Mouse (Mus musculus) neural tube, embryonic 11.5 days (tissue): ENCODE results near the gene Fcrl5. TPM values are rescaled to one million over a fixed set of nuclear protein-coding genes. Genes with fewer than 3 reads are reported as not detected.

Experiments used
- ATAC-seq: fragments of 200-750 bp; cut with Nextera tagmentation; 2 replicates; pipeline ENCODE4 v1.8.0; 2017; ENCODE audit warnings: moderate number of reproducible peaks, mild to moderate bottlenecking, moderate TSS enrichment, moderate library complexity; ENCODE audit not compliant: insufficient read depth, low FRiP score, low TSS enrichment
- DNase-seq: peaks from one replicate; pipeline ENCODE4 v3.0.0-alpha.2; 2015; ENCODE audit warnings: low spot score
- H3K27ac ChIP-seq: fragments of 300-500 bp; sonication (generic); 2 replicates; pipeline ENCODE4 v1.5.1; 2014; ENCODE audit warnings: low read depth, mild to moderate bottlenecking, low read length
- H3K27me3 ChIP-seq: fragments of 300-500 bp; sonication (generic); 2 replicates; pipeline ENCODE4 v1.6.1; 2014; ENCODE audit warnings: mild to moderate bottlenecking, low read length, mixed read lengths; ENCODE audit not compliant: control insufficient read depth, insufficient read depth
- H3K36me3 ChIP-seq: fragments of 300-500 bp; sonication (generic); 2 replicates; pipeline ENCODE4 v1.6.1; 2014; ENCODE audit warnings: mild to moderate bottlenecking, low read length, moderate library complexity, mixed read lengths; ENCODE audit not compliant: control insufficient read depth, insufficient read depth
- H3K4me1 ChIP-seq: fragments of 300-500 bp; sonication (generic); 2 replicates; pipeline ENCODE4 v1.6.1; 2014; ENCODE audit warnings: low read length, mixed read lengths; ENCODE audit not compliant: control insufficient read depth, insufficient read depth
- H3K4me2 ChIP-seq: fragments of 300-500 bp; sonication (generic); 2 replicates; pipeline ENCODE4 v1.6.1; 2014; ENCODE audit warnings: low read depth, mild to moderate bottlenecking, moderate library complexity
- H3K4me3 ChIP-seq: fragments of 300-500 bp; sonication (generic); 2 replicates; pipeline ENCODE4 v1.5.1; 2014; ENCODE audit warnings: low read depth, low read length
- H3K9ac ChIP-seq: fragments of 300-500 bp; sonication (generic); 2 replicates; pipeline ENCODE4 v1.6.1; 2014; ENCODE audit warnings: mild to moderate bottlenecking, low read length
- H3K9me3 ChIP-seq: fragments of 300-500 bp; sonication (generic); 2 replicates; pipeline ENCODE4 v1.6.1; 2016; ENCODE audit warnings: low read length; ENCODE audit not compliant: control insufficient read depth
- WGBS: fragments of 180-500 bp; shearing (Covaris S2); extraction: QIAGEN DNeasy Blood & Tissue Kit; methylation state at CpG from one replicate; pipeline ENCODE4 v1.1.7; 2014; 5-methylcytosine and 5-hydroxymethylcytosine counted together
- polyA plus RNA-seq: library from polyadenylated mRNA; unstranded; fragments of >200 nt; fragmentation: Nextera tagmentation; extraction: Ambion mirVana; gene quantifications from 2 replicates; pipeline ENCODE4 v1.2.1, GENCODE M21; 2014

The Fcrl5 gene
- polyA plus RNA-seq, 1 experiment from 2014 or later: not detected

DNA sequence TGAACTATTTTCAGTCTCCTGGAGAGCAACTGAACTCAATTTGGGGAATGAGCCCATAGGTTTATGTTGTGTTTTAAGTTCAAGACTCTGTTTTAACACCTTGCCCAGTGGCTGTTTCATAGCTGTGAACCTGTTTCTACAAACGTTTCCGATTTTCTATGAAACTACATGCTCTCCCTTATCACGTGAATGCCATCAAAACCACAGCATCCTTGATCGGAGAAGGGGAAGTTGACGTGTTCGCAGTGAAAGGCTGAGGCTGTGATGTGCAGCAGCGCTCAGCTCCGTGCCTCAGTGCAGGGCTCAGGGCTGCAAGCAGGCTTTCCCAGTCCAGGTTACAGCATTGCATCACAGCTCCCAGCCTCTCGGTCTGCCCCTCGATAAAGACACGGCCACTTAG, 94.0 kb downstream of the Fcrl5 start:
- no peaks in the 10 kb centered on the region for H3K27me3 ChIP-seq
- H3K4me2 ChIP-seq: no peak overlapping the region
- WGBS: 91% methylated on average over 11 of the region's 11 CpGs
- ATAC-seq (no peak), DNase-seq (no peak)
- H3K27ac ChIP-seq: no peak overlapping the region
- H3K9ac ChIP-seq: no peak overlapping the region
- no peak overlapping the region for H3K4me3 ChIP-seq
- H3K9me3 ChIP-seq: no peaks in the 10 kb centered on the region
- H3K36me3 ChIP-seq: peaks cover 3% of the 10 kb centered on the region; the same call in 1 of the 2 replicates
- peaks cover 7% of the 10 kb centered on the region for H3K4me1 ChIP-seq

GRCm38 (mm10) chr3:87530234-87530633, 94.7 kb downstream of the Fcrl5 start:
- DNase-seq (no peak), ATAC-seq (no peak)
- WGBS: 87% methylated on average over 3 of the region's 3 CpGs
- no peak overlapping the region for H3K4me3 ChIP-seq
- H3K36me3 ChIP-seq: peaks cover 3% of the 10 kb centered on the region; the same call in 1 of the 2 replicates
- peaks cover 7% of the 10 kb centered on the region for H3K4me1 ChIP-seq
- no peaks in the 10 kb centered on the region for H3K9me3 ChIP-seq
- no peaks in the 10 kb centered on the region for H3K27me3 ChIP-seq
- no peak overlapping the region for H3K4me2 ChIP-seq
- no peak overlapping the region for H3K27ac ChIP-seq
- no peak overlapping the region for H3K9ac ChIP-seq

DNA sequence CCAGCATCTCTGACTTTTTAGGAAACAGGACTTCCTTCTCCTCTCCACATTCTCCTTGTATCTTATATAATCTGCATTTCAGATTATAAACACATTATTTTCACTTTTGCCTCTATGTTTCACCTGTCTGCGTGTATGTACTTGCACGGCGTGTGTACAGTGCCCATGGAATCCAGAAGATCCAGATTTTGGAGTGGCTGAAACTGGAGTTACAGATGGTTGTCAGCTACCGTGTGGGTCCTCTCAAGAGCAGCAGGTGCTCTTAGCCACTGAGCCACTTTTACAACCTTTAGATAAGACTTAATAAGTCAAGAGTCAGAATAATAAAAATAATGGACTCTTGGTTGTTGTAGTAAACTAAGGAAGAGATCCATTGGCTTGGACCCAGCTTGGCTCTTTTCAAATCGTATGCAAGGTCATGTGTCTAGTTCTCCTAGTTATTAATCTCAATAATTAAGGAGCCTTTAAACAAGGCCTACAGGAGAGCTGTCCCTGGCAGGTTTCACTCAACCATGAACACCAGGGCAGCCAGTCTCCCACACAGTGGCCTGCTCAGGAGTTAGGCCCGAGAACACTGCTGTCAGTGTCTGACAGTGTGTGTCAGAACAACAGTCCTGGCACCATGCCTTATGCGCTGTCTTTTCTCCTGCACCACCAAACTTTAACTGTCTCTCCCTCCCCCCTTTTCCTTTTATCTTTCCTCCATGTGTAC, 98.2 kb downstream of the Fcrl5 start:
- H3K9me3 ChIP-seq: no peaks in the 10 kb centered on the region
- H3K27me3 ChIP-seq: no peaks in the 10 kb centered on the region
- ATAC-seq (no peak), DNase-seq (no peak)
- no peak overlapping the region for H3K9ac ChIP-seq
- H3K4me1 ChIP-seq: no peaks in the 10 kb centered on the region
- no peak overlapping the region for H3K4me2 ChIP-seq
- WGBS: 94% methylated on average over 7 of the region's 7 CpGs
- peaks cover 10% of the 10 kb centered on the region for H3K36me3 ChIP-seq
- H3K27ac ChIP-seq: no peak overlapping the region
- H3K4me3 ChIP-seq: no peak overlapping the region

DNA sequence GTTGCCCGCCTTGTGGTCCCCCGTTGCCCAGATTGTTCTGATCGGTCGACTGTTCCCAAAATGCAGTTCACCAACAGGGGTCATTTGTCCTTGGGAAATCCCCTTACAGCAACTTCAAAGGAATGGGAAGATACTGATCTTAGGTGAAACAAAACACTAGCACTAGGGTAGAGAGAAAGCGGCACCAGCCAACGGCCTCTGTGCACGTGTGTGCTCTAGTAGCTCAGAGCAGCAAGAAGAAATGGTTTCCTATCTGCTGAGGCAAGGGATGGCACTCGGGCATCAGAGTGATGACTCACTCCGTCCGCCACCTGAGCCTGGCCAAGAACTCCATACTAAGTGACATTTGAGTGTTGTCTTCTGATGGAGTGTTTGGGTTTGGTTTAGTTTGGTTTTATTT, 102.5 kb downstream of the Fcrl5 start:
- Histone ChIP-seq H3K9me3 (no peaks in the 10 kb centered on the region), H3K4me1 (peaks cover 14% of the 10 kb centered on the region), H3K27ac (no peak overlapping the region), H3K4me2 (no peak overlapping the region), H3K27me3 (no peaks in the 10 kb centered on the region), H3K36me3 (peaks cover 10% of the 10 kb centered on the region), H3K9ac (no peak overlapping the region), H3K4me3 (no peak overlapping the region)
- no peak for ATAC-seq
- 88% methylated on average over 10 of the region's 10 CpGs for WGBS
- DNase-seq: no peak

- ATAC-seq: no peak
- no peak overlapping the region for H3K9ac ChIP-seq
- no peak for DNase-seq
- H3K27ac ChIP-seq: no peak overlapping the region
- H3K4me3 ChIP-seq: no peak overlapping the region
- H3K36me3 ChIP-seq: peaks cover 10% of the 10 kb centered on the region
- no peak overlapping the region for H3K4me2 ChIP-seq
- WGBS: 77% methylated on average over 11 of the region's 11 CpGs
- H3K27me3 ChIP-seq: no peaks in the 10 kb centered on the region
- no peaks in the 10 kb centered on the region for H3K9me3 ChIP-seq
- H3K4me1 ChIP-seq: peaks cover 14% of the 10 kb centered on the region
Observed at GRCm38 (mm10) chr3:87540028-87540675, 104.6 kb downstream of the Fcrl5 start.

DNA sequence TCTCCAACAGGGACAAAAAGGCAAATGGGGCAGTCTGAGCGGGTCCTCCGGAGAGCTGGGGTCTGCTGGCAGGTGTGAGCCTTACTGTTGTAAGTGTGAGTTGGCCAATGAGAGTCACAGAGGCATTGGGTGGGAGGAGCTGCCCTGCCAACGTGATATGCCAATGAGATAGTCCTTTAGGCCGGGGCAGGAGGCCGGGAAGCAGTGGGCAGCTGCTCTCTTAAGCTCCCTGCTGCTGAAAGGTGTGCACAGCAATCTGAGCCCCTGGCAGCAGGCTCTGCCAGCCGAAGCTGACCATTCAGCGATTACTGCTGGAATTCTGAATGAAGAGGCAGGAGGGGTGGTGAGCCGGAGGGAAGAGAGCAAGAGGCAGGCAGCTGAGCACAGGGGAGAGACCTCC, 105.1 kb downstream of the Fcrl5 start:
- peaks cover 7% of the 10 kb centered on the region for H3K36me3 ChIP-seq
- peaks cover 14% of the 10 kb centered on the region for H3K4me1 ChIP-seq
- no peaks in the 10 kb centered on the region for H3K9me3 ChIP-seq
- 26% methylated on average over 8 of the region's 8 CpGs for WGBS
- H3K4me3 ChIP-seq: no peak overlapping the region
- ATAC-seq: no peak
- H3K27me3 ChIP-seq: no peaks in the 10 kb centered on the region
- no peak overlapping the region for H3K27ac ChIP-seq
- DNase-seq: no peak
- H3K9ac ChIP-seq: no peak overlapping the region
- H3K4me2 ChIP-seq: no peak overlapping the region

DNA sequence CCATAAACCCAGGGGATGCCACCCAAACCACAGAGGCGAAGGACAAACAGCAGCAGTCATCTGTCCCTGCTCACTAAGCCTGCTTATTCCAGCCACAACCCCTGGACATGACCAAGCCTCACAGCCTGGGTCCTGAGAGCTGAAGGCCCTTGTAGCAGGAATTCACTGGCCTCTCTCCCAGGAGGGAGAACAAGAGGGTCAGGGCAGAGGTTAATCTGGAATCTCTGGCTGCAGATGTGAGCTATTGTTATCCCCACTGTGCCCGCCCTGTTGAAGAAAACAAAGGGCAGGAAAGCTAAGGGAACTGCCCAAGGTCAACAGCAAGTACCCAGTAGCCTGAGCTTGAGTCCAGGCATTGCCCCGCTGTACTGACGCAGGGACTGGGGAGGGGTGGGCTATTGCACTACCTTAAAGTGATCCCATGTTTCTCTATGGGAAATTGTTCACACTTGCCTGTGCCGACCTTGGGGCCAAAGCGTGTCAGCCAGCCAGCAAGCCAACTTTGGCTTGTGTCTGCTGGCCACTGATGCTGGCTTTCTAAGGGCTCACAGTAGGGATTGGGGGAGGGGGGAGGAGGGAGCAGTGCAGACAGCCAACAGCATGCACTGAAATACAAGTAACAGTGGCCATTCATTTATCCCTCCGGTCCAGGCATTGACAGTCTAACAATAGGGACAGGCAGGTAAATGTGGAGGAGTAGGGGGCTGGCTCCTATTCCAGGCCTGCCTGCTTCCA, 107.1 kb downstream of the Fcrl5 start:
- Histone ChIP-seq H3K9me3 (no peaks in the 10 kb centered on the region), H3K9ac (no peak overlapping the region), H3K36me3 (no peaks in the 10 kb centered on the region), H3K4me1 (peaks cover 14% of the 10 kb centered on the region), H3K27ac (no peak overlapping the region), H3K4me3 (no peak overlapping the region), H3K4me2 (no peak overlapping the region), H3K27me3 (no peaks in the 10 kb centered on the region)
- no peak for ATAC-seq
- 46% methylated on average over 7 of the region's 7 CpGs for WGBS
- DNase-seq: no peak

DNA sequence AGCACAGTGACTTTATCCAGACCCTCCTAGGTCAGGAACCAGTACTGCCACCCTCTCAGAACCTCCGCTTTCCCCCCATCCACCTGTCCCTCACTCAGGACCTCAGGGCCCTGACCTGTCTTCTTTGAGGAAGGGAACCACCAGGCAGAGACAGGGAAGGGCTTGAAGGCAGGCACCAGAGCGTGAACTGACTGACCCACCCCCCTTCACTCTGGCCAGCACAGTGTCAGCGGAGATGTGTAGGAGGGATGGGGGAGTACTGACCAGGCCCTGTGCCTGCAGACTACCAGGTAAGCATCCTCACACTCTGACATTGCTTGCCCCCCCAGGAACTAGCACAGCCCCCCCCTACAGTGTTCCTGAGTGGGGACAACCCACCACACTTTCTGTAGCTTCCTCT, 110.0 kb downstream of the Fcrl5 start:
- ATAC-seq: no peak
- 77% methylated on average over 3 of the region's 3 CpGs for WGBS
- no peaks in the 10 kb centered on the region for H3K27me3 ChIP-seq
- no peak for DNase-seq
- H3K36me3 ChIP-seq: no peaks in the 10 kb centered on the region
- no peak overlapping the region for H3K4me3 ChIP-seq
- H3K27ac ChIP-seq: no peak overlapping the region
- no peaks in the 10 kb centered on the region for H3K9me3 ChIP-seq
- peaks cover 17% of the 10 kb centered on the region for H3K4me1 ChIP-seq
- H3K9ac ChIP-seq: no peak overlapping the region; the same call in 1 of the 2 replicates
- no peak overlapping the region for H3K4me2 ChIP-seq
